Mouse (Mus musculus) embryonic facial prominence, embryonic 13.5 days (tissue): ENCODE results near the gene Rab7b. TPM values are rescaled to one million over a fixed set of nuclear protein-coding genes. Genes with fewer than 3 reads are reported as not detected.

Experiments
- ATAC-seq: fragments of 200-750 bp; cut with Nextera tagmentation; 2 replicates; pipeline ENCODE4 v1.8.0; 2017; ENCODE audit warnings: low read depth; ENCODE audit not compliant: insufficient number of reproducible peaks, insufficient read depth, low FRiP score, low TSS enrichment
- H3K27ac ChIP-seq: fragments of 300-500 bp; sonication (generic); 2 replicates; pipeline ENCODE4 v1.5.1; 2015; ENCODE audit warnings: moderate library complexity, mild to moderate bottlenecking, inconsistent platforms
- H3K27me3 ChIP-seq: fragments of 300-500 bp; sonication (generic); 2 replicates; pipeline ENCODE4 v1.6.1; 2015; ENCODE audit warnings: mild to moderate bottlenecking, inconsistent platforms
- H3K36me3 ChIP-seq: fragments of 300-500 bp; sonication (generic); 2 replicates; pipeline ENCODE4 v1.6.1; 2015; ENCODE audit warnings: mild to moderate bottlenecking, inconsistent platforms
- H3K4me1 ChIP-seq: fragments of 300-500 bp; sonication (generic); 2 replicates; pipeline ENCODE4 v1.6.1; 2015; ENCODE audit warnings: inconsistent platforms
- H3K4me2 ChIP-seq: fragments of 300-500 bp; sonication (generic); 2 replicates; pipeline ENCODE4 v1.6.1; 2015; ENCODE audit warnings: moderate library complexity, mild to moderate bottlenecking, inconsistent platforms
- H3K4me3 ChIP-seq: fragments of 300-500 bp; sonication (generic); 2 replicates; pipeline ENCODE4 v1.5.1; 2015; ENCODE audit warnings: mild to moderate bottlenecking, inconsistent platforms
- H3K9ac ChIP-seq: fragments of 300-500 bp; sonication (generic); 2 replicates; pipeline ENCODE4 v1.6.1; 2015; ENCODE audit warnings: mild to moderate bottlenecking, inconsistent platforms
- H3K9me3 ChIP-seq: fragments of 300-500 bp; sonication (generic); 2 replicates; pipeline ENCODE4 v1.6.1; 2016; ENCODE audit warnings: inconsistent platforms
- WGBS: fragments of 180-500 bp; shearing (Covaris S2); methylation state at CpG from one replicate; pipeline ENCODE4 v1.1.7; 2015; ENCODE audit warnings: mixed read lengths; 5-methylcytosine and 5-hydroxymethylcytosine counted together
- polyA plus RNA-seq: library from polyadenylated mRNA; unstranded; fragments of >200 nt; fragmentation: Nextera tagmentation; extraction: Ambion mirVana; gene quantifications from 2 replicates; pipeline ENCODE4 v1.2.1, GENCODE M21; 2015

Gene Rab7b
- polyA plus RNA-seq, 1 experiment from 2014 or later: 5.0 TPM

- H3K4me2 ChIP-seq: no peak overlapping the region
- no peak overlapping the region for H3K4me3 ChIP-seq
- no peak overlapping the region for H3K9ac ChIP-seq
- no peaks in the 10 kb centered on the region for H3K27me3 ChIP-seq
- H3K36me3 ChIP-seq: no peaks in the 10 kb centered on the region
- no peak for ATAC-seq
- no peaks in the 10 kb centered on the region for H3K9me3 ChIP-seq
- H3K4me1 ChIP-seq: no peaks in the 10 kb centered on the region
- WGBS: 58% methylated on average over 9 of the region's 9 CpGs
- no peak overlapping the region for H3K27ac ChIP-seq
Observed at GRCm38 (mm10) chr1:131759667-131760427, 71.4 kb downstream of the Rab7b start.

- no peak for ATAC-seq
- no peak overlapping the region for H3K9ac ChIP-seq
Observed at GRCm38 (mm10) chr1:131760428-131760820, 71.9 kb downstream of the Rab7b start.

GRCm38 (mm10) chr1:131761079-131761831 lies 72.8 kb downstream of the Rab7b start:
- Histone ChIP-seq H3K9ac (no peak overlapping the region), H3K27ac (no peak overlapping the region), H3K27me3 (no peaks in the 10 kb centered on the region), H3K36me3 (no peaks in the 10 kb centered on the region), H3K4me2 (no peak overlapping the region), H3K4me1 (no peaks in the 10 kb centered on the region), H3K9me3 (no peaks in the 10 kb centered on the region), H3K4me3 (no peak overlapping the region)
- no peak for ATAC-seq
- WGBS: 86% methylated on average over 13 of the region's 13 CpGs

More at GRCm38 (mm10) chr1:131760428-131760820, 71.9 kb downstream of the Rab7b start:
- H3K4me3 ChIP-seq: no peak overlapping the region
- H3K4me2 ChIP-seq: no peak overlapping the region
- no peaks in the 10 kb centered on the region for H3K36me3 ChIP-seq
- no peaks in the 10 kb centered on the region for H3K9me3 ChIP-seq
- H3K27me3 ChIP-seq: no peaks in the 10 kb centered on the region
- 73% methylated on average over 3 of the region's 3 CpGs for WGBS
- no peak overlapping the region for H3K27ac ChIP-seq
- H3K4me1 ChIP-seq: no peaks in the 10 kb centered on the region

- Histone ChIP-seq H3K4me2 (no peak overlapping the region), H3K9ac (no peak overlapping the region), H3K36me3 (no peaks in the 10 kb centered on the region), H3K4me3 (no peak overlapping the region), H3K27ac (no peak overlapping the region), H3K9me3 (no peaks in the 10 kb centered on the region), H3K4me1 (no peaks in the 10 kb centered on the region), H3K27me3 (no peaks in the 10 kb centered on the region)
- 60% methylated on average over 9 of the region's 9 CpGs for WGBS
- ATAC-seq: no peak
Observed at GRCm38 (mm10) chr1:131763683-131764082, 75.2 kb downstream of the Rab7b start.

GRCm38 (mm10) chr1:131764581-131765338 lies 76.3 kb downstream of the Rab7b start:
- no peak overlapping the region for H3K9ac ChIP-seq
- no peaks in the 10 kb centered on the region for H3K9me3 ChIP-seq
- WGBS: 58% methylated on average over 8 of the region's 8 CpGs
- ATAC-seq: no peak
- H3K27ac ChIP-seq: no peak overlapping the region
- H3K4me2 ChIP-seq: no peak overlapping the region
- no peaks in the 10 kb centered on the region for H3K27me3 ChIP-seq
- no peaks in the 10 kb centered on the region for H3K4me1 ChIP-seq
- no peak overlapping the region for H3K4me3 ChIP-seq
- H3K36me3 ChIP-seq: no peaks in the 10 kb centered on the region

Other genes with a start within 250 kb of the Rab7b start
- gene Srgap2, start 161.3 kb upstream of the Rab7b start, polyA plus RNA-seq: 16.6 and 20.0 TPM in 2 replicates
- gene Fam72a, start 160.8 kb upstream of the Rab7b start, polyA plus RNA-seq: 3.3 and 3.5 TPM in 2 replicates
- not detected in 2 replicates for gene Avpr1b, start 89.5 kb upstream of the Rab7b start, polyA plus RNA-seq
- 0.33 TPM in 1 of 2 replicates, not detected in the other for gene Ctse, start 50.4 kb upstream of the Rab7b start, polyA plus RNA-seq
- not detected in 2 replicates for gene Slc26a9, start 55.3 kb downstream of the Rab7b start, polyA plus RNA-seq
- gene Pm20d1, start 108.7 kb downstream of the Rab7b start, polyA plus RNA-seq: 0.32 and 0.53 TPM in 2 replicates
- gene Slc41a1, start 138.8 kb downstream of the Rab7b start, polyA plus RNA-seq: 12.7 and 13.5 TPM in 2 replicates
- gene Rab29, start 178.5 kb downstream of the Rab7b start, polyA plus RNA-seq: 28.6 and 30.5 TPM in 2 replicates
- gene Nucks1, start 221.8 kb downstream of the Rab7b start, polyA plus RNA-seq: 103 and 108 TPM in 2 replicates